Mouse (Mus musculus) CH12.LX (cell line): ENCODE measurements at regions not wholly inside any gene's neighbourhood (a gene's known extent, or its start where the extent isn't known, plus 50 kb on each side); places are given as distances from the start of the nearest gene placed in this dataset.

Source experiments
- DNase-seq: peaks from one replicate; pipeline ENCODE4 v3.0.0-alpha.2; 2013; ENCODE audit errors: extremely low read depth
- H3K27ac ChIP-seq: 2 replicates; pipeline ENCODE4 v1.5.1; 2012; ENCODE audit warnings: low read depth, mild to moderate bottlenecking, control low read depth, moderate library complexity; ENCODE audit not compliant: insufficient read depth
- H3K27me3 ChIP-seq: replicated peaks from 2 replicates; pipeline ENCODE3; 2012; ENCODE audit warnings: inconsistent platforms
- H3K36me3 ChIP-seq, 2 experiments: replicated peaks in 1 of 2; 2 replicates each; pipeline versions ENCODE3 to v1.6.1; 2012; ENCODE audit warnings: inconsistent platforms in 1 of 2, low read length in 1 of 2, mild to moderate bottlenecking in 1 of 2, mixed read lengths in 1 of 2, moderate library complexity in 1 of 2; ENCODE audit not compliant: control insufficient read depth in 1 of 2, insufficient read depth in 1 of 2
- H3K4me1 ChIP-seq, 2 experiments: 2 replicates each; pipeline ENCODE4 v1.6.1; 2012; ENCODE audit warnings: inconsistent platforms in 1 of 2, moderate library complexity in 1 of 2; ENCODE audit not compliant: insufficient read depth in 2 of 2, control insufficient read depth in 1 of 2
- H3K4me2 ChIP-seq: 2 replicates; pipeline ENCODE4 v1.6.1; 2012; ENCODE audit warnings: low read depth, mild to moderate bottlenecking, control low read depth; ENCODE audit not compliant: poor library complexity, insufficient read depth, severe bottlenecking
- H3K4me3 ChIP-seq, 3 experiments: fragments of 150-350 bp in 1 of 3; sonication (generic) in 1 of 3; replicated peaks in 1 of 3; 2 replicates each; pipeline versions ENCODE3 to v1.5.1; 2011 to 2012; ENCODE audit warnings: low read depth in 2 of 3, low read length in 2 of 3, mild to moderate bottlenecking in 2 of 3, moderate library complexity in 2 of 3, control low read depth in 1 of 3, improper control_type of control experiment in 1 of 3, inconsistent platforms in 1 of 3, mixed read lengths in 1 of 3; ENCODE audit not compliant: poor library complexity in 1 of 3
- H3K79me2 ChIP-seq: replicated peaks from 2 replicates; pipeline ENCODE4 v1.6.1; 2012; ENCODE audit warnings: mild to moderate bottlenecking, moderate library complexity; ENCODE audit not compliant: control insufficient read depth, poor library complexity, insufficient read depth, severe bottlenecking; ENCODE audit errors: extremely low read depth
- H3K9ac ChIP-seq: 2 replicates; pipeline ENCODE4 v1.6.1; 2012; ENCODE audit warnings: low read depth, mild to moderate bottlenecking, control low read depth, moderate library complexity; ENCODE audit not compliant: insufficient read depth
- H3K9me3 ChIP-seq: replicated peaks from 2 replicates; pipeline ENCODE3; 2012; ENCODE audit warnings: low read length, inconsistent platforms, mixed read lengths
- CHD1 ChIP-seq: IDR thresholded peaks from 2 replicates; pipeline ENCODE4 v1.6.1; 2012; ENCODE audit warnings: low read depth, low read length, improper control_type of control experiment, inconsistent platforms
- CHD2 ChIP-seq: IDR thresholded peaks from 2 replicates; pipeline ENCODE4 v1.6.1; 2011; ENCODE audit warnings: low read length, improper control_type of control experiment
- CTCF ChIP-seq, 2 experiments: IDR thresholded peaks in 1 of 2; conservative IDR thresholded peaks in 1 of 2; 2 replicates each; pipeline ENCODE4 v1.5.1; 2011 to 2012; ENCODE audit warnings: low read depth in 2 of 2, low read length in 2 of 2, improper control_type of control experiment in 1 of 2, inconsistent platforms in 1 of 2, mild to moderate bottlenecking in 1 of 2, moderate library complexity in 1 of 2
- E2F4 ChIP-seq: IDR thresholded peaks from 2 replicates; pipeline ENCODE4 v1.6.1; 2011; ENCODE audit warnings: low read depth, low read length, improper control_type of control experiment; ENCODE audit not compliant: insufficient replicate concordance
- ELF1 ChIP-seq: IDR thresholded peaks from 2 replicates; pipeline ENCODE4 v1.6.1; 2014; ENCODE audit warnings: low read depth, mild to moderate bottlenecking, inconsistent platforms, low read length, improper control_type of control experiment
- ETS1 ChIP-seq: conservative IDR thresholded peaks from 2 replicates; pipeline ENCODE4 v1.6.1; 2012; ENCODE audit warnings: low read depth, mild to moderate bottlenecking, inconsistent platforms, low read length, improper control_type of control experiment, moderate library complexity
- GABPA ChIP-seq: IDR thresholded peaks from 2 replicates; pipeline ENCODE4 v1.6.1; 2012; ENCODE audit warnings: low read depth, low read length, improper control_type of control experiment, inconsistent platforms; ENCODE audit not compliant: insufficient replicate concordance
- HCFC1 ChIP-seq: IDR thresholded peaks from 2 replicates; pipeline ENCODE4 v1.6.1; 2012; ENCODE audit warnings: low read depth, mild to moderate bottlenecking, inconsistent platforms, low read length, improper control_type of control experiment
- IRF4 ChIP-seq: IDR thresholded peaks from 2 replicates; pipeline ENCODE4 v1.6.1; 2014; ENCODE audit warnings: low read depth, mild to moderate bottlenecking, inconsistent platforms, low read length, improper control_type of control experiment
- JUN ChIP-seq: IDR thresholded peaks from 2 replicates; pipeline ENCODE4 v1.6.1; 2011; ENCODE audit warnings: low read depth, mild to moderate bottlenecking, low read length, improper control_type of control experiment, moderate library complexity; ENCODE audit not compliant: insufficient read depth
- KAT2A ChIP-seq: IDR thresholded peaks from 2 replicates; pipeline ENCODE4 v1.6.1; 2012; ENCODE audit warnings: low read length, improper control_type of control experiment, inconsistent platforms; ENCODE audit not compliant: insufficient replicate concordance
- MAFK ChIP-seq: IDR thresholded peaks from 2 replicates; pipeline ENCODE4 v1.6.1; 2011; ENCODE audit warnings: low read length, improper control_type of control experiment; ENCODE audit not compliant: insufficient replicate concordance
- MAZ ChIP-seq: IDR thresholded peaks from 2 replicates; pipeline ENCODE4 v1.6.1; 2012; ENCODE audit warnings: low read depth, mild to moderate bottlenecking, inconsistent platforms, low read length, improper control_type of control experiment, moderate library complexity
- MXI1 ChIP-seq: IDR thresholded peaks from 2 replicates; pipeline ENCODE4 v1.6.1; 2011; ENCODE audit warnings: mild to moderate bottlenecking, low read depth, low read length, improper control_type of control experiment
- MYC ChIP-seq: IDR thresholded peaks from 2 replicates; pipeline ENCODE4 v1.6.1; 2011; ENCODE audit warnings: low read depth, mild to moderate bottlenecking, improper control_type of control experiment, low read length
- NELFE ChIP-seq: IDR thresholded peaks from 2 replicates; pipeline ENCODE4 v1.6.1; 2011; ENCODE audit warnings: low read depth, low read length, improper control_type of control experiment
- NRF1 ChIP-seq: IDR thresholded peaks from 2 replicates; pipeline ENCODE4 v1.6.1; 2014; ENCODE audit warnings: low read depth, mild to moderate bottlenecking, inconsistent platforms, low read length, improper control_type of control experiment, moderate library complexity
- PAX5 ChIP-seq: IDR thresholded peaks from 2 replicates; pipeline ENCODE4 v1.6.1; 2012; ENCODE audit warnings: low read length, inconsistent platforms, mixed read lengths
- POLR2A ChIP-seq: IDR thresholded peaks from 2 replicates; pipeline ENCODE4 v1.6.1; 2011; ENCODE audit warnings: low read depth, mild to moderate bottlenecking, improper control_type of control experiment, low read length
- POLR2AphosphoS2 ChIP-seq: IDR thresholded peaks from 2 replicates; pipeline ENCODE4 v1.6.1; 2011; ENCODE audit warnings: low read depth, low read length, improper control_type of control experiment
- RAD21 ChIP-seq: IDR thresholded peaks from 2 replicates; pipeline ENCODE4 v1.6.1; 2011; ENCODE audit warnings: low read depth, mild to moderate bottlenecking, low read length, improper control_type of control experiment, moderate library complexity
- SIN3A ChIP-seq: IDR thresholded peaks from 2 replicates; pipeline ENCODE4 v1.6.1; 2012; ENCODE audit warnings: low read length, improper control_type of control experiment, inconsistent platforms
- TBP ChIP-seq: conservative IDR thresholded peaks from 2 replicates; pipeline ENCODE4 v1.6.1; 2011; ENCODE audit warnings: low read depth, low read length, improper control_type of control experiment
- UBTF ChIP-seq: IDR thresholded peaks from 2 replicates; pipeline ENCODE4 v1.6.1; 2012; ENCODE audit warnings: low read depth, mild to moderate bottlenecking, inconsistent platforms, low read length, improper control_type of control experiment, moderate library complexity
- USF1 ChIP-seq: IDR thresholded peaks from 2 replicates; pipeline ENCODE4 v1.6.1; 2014; ENCODE audit warnings: low read depth, mild to moderate bottlenecking, inconsistent platforms, low read length, improper control_type of control experiment
- ZC3H11A ChIP-seq: IDR thresholded peaks from 2 replicates; pipeline ENCODE4 v1.6.1; 2012; ENCODE audit warnings: low read depth, mild to moderate bottlenecking, inconsistent platforms, low read length, improper control_type of control experiment
- ZKSCAN1 ChIP-seq: IDR thresholded peaks from 2 replicates; pipeline ENCODE4 v1.6.1; 2012; ENCODE audit warnings: low read depth, inconsistent platforms, low read length, improper control_type of control experiment, borderline replicate concordance
- ZMIZ1 ChIP-seq: IDR thresholded peaks from 2 replicates; pipeline ENCODE4 v1.6.1; 2012; ENCODE audit warnings: low read depth, mild to moderate bottlenecking, inconsistent platforms, low read length, improper control_type of control experiment
- dilution Hi-C: fragments of 300-500 bp; cut with MboI; formaldehyde crosslinking; loops from 2 replicates; pipeline ENCODE4 v1.14.3; 2020; ENCODE audit warnings: low sequenced_read_pairs; ENCODE audit not compliant: extremely low pct_unique_long_range_greater_than_20kb, extremely low pct_ligation_motif_present
- in situ Hi-C: fragments of 300-500 bp; cut with MboI; formaldehyde crosslinking; loops from 3 replicates; pipeline ENCODE4 v1.14.3; 2019; ENCODE audit warnings: low sequenced_read_pairs, low pct_ligation_motif_present, low pct_unique_long_range_greater_than_20kb, mixed read lengths

DNA sequence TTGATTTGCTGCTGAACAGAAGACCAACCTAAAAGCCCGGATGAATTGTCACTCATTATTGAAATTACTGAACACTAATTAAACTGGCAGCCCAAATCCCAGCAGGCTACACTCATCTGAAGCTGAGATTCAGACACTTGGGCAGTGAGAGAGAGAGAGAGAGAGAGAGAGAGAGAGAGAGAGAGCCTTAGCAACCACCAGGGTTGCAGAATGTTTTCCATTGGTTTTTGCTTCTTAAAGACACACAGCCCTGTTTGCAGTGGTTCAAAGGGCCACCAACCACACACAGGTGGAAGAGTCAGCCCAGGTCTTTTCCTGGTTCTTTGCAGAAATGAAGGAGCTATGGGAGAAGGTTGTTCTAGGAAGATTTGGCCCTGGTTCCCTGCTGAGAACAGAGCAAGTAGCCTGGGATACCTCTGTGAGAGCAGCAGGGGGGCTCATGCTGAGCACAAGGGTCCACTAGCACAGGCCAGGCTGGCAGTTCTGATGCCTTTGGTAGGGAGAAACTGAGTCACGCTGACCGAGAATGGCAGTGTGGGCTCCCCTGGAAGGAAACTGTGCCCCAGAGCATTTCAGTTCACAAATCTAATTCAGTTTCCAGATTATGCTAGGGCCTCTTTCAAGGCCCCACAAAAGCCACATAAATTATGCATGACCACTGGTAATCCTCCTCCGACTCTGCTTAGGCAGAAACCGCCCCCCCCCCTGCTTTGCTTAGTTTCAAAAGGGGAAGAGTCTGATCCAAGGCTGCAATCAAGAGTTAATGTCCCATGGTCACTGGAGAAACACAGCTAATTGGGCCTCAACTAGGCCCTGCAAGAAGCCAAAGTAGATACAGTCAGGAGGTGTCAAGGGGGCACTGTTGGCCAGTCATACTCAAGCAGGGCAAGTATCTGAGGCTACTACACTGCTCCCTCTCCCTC is 504.3 kb upstream of the Mki67 start:
- no peak for TF ChIP-seq IRF4
- no peak for TF ChIP-seq CHD2
- no peak for TF ChIP-seq NELFE
- TF ChIP-seq TBP, result no peak
- TF ChIP-seq ETS1, result no peak
- TF ChIP-seq POLR2AphosphoS2, result no peak
- no peak for TF ChIP-seq MAZ
- TF ChIP-seq ELF1, result no peak
- TF ChIP-seq POLR2A, result no peak
- TF ChIP-seq MYC, result no peak
- TF ChIP-seq MXI1, result no peak
- no peak for TF ChIP-seq ZMIZ1
- TF ChIP-seq E2F4, result no peak
- no peak for TF ChIP-seq GABPA
- TF ChIP-seq USF1, result no peak
- no peak for TF ChIP-seq MAFK
- no peak for TF ChIP-seq JUN
- Histone ChIP-seq H3K4me2 (no peak overlapping the region), H3K4me3 (no peak overlapping the region), H3K36me3 (no peaks in the 10 kb centered on the region), H3K27ac (no peak overlapping the region), H3K27me3 (peaks cover 81% of the 10 kb centered on the region), H3K79me2 (no peaks in the 10 kb centered on the region), H3K4me1 (no peaks in the 10 kb centered on the region), H3K9ac (no peak overlapping the region), H3K9me3 (no peaks in the 10 kb centered on the region)
- in situ Hi-C loops, result no loop called here
- DNase-seq, result no peak
- dilution Hi-C loops, result no loop called here

DNA sequence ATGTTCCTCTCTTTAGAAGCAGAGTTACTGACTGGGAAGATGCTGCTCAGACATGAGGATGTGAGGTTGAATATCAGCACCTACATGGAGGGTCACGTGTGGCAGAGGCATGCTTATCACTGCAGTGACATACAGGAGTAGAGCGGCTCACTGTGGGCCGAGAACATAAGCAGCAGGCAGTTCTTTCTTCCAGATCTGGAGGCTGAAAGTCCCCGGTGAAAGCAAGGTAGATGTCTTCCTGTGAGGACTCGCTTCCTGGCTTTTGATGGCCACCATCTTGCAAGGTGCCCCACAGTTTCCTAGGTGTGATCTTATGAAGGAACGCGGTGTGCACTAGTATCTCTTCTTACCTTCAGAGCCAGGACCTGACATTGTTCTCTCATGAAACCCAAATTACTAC is 505.5 kb upstream of the Mki67 start:
- no peaks in the 10 kb centered on the region for H3K79me2 ChIP-seq
- H3K4me2 ChIP-seq, result no peak overlapping the region
- no peak overlapping the region for H3K4me3 ChIP-seq
- in situ Hi-C loops, result no loop called here
- no peaks in the 10 kb centered on the region for H3K36me3 ChIP-seq
- dilution Hi-C loops, result no loop called here
- H3K27me3 ChIP-seq, result peaks cover 83% of the 10 kb centered on the region
- no peak for DNase-seq
- no peaks in the 10 kb centered on the region for H3K4me1 ChIP-seq
- H3K9me3 ChIP-seq, result no peaks in the 10 kb centered on the region
- H3K9ac ChIP-seq, result no peak overlapping the region
- TF ChIP-seq HCFC1 (no peak), ETS1 (no peak), UBTF (no peak), ZC3H11A (no peak), SIN3A (no peak), CHD2 (no peak), KAT2A (no peak), POLR2A (no peak), CHD1 (no peak), JUN (no peak), ZMIZ1 (no peak), PAX5 (no peak), IRF4 (no peak), NRF1 (no peak), ZKSCAN1 (no peak), GABPA (no peak), RAD21 (no peak), CTCF (conservative IDR thresholded peaks at IDR 0.05 in 1 of 2, IDR thresholded peaks at IDR 0.05 in 1 of 2; ENCODE audit: low read depth in 2 of 2, low read length in 2 of 2) (no peak), USF1 (no peak)
- no peak overlapping the region for H3K27ac ChIP-seq
